Mouse (Mus musculus): ENCODE data around the gene Tgm2. TPM values are rescaled to one million over a fixed set of nuclear protein-coding genes. Genes with fewer than 3 reads are reported as not detected.
A peak's percentile ranks its signal among the peaks of the same experiment; 100 is the strongest.

Tgm2 gene
- 11.8 and 12.3 TPM in 2 replicates for polyA plus RNA-seq (2016; fragmentation: Nextera tagmentation; extraction: Ambion mirVana)

DNA sequence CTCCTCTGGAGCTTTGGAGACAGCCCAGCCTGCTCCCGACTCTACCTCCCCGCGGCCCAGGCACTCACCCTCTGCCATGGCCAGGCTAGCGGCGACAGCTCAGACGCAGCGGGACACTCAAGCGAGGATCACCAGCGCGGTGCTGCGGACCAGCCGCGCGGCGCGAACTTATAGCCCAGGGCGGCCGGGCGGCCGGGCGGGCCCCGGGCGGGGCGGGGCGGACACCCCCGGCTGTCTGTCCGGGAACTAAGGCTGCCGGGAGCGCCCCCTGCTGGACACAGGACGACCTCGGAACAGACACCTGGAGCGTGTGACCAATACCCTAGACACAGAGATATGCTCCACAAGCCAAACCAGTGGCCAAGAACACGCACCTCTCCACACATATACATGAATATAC lies at the start of gene Tgm2:
Gene Tgm2, minus strand, starts transcription at position 214 of the 400 bp plus-strand sequence.
- ATAC-seq (ENCODE audit: low FRiP score, low read depth): 0 out of 2 replicates have a peak, but pooled peaks have one; percentile 38
- WGBS: 1% methylated on average over 33 of the region's 33 CpGs

DNA sequence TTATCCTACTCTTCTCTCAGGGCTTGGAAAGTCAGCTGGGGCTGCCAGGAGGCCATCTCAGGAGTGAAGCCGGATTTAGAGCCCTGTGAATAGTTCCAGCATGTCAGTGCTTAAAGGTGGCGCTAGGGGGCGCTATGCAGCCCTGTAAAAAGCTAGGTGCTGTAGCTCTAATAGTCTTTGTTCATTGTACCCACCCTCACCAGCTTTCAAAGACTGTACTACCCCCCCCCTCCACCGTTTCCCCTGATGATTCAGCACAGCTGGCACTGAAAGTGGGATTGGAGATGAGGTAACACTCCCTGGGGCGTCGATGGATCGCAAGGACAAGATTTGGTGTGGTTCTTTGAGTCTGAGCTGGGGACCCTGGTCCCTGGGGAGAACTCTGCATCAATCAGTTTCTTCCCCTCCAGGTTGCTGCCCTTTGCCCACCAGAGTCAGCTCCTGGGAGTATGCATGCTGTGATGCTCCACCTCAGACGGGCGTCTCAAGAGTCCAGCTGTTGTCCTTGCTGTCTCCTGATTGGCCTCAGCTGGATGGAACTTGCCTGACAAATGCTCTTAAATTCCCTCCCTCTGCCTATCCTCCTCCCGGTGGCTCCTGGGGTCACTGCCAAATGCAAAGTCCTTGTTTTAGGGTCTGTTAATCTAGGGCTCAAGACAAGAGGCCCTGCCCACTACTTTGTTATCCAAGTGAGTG lies 48.9 kb upstream of the Tgm2 start:
- H3K4me1 ChIP-seq: peaks cover 20% of the 10 kb centered on the region
- 12% methylated on average over 10 of the region's 10 CpGs for WGBS
- no peak overlapping the region for H3K27ac ChIP-seq
- H3K36me3 ChIP-seq: no peaks in the 10 kb centered on the region; the same call in 1 of the 2 replicates
- H3K9me3 ChIP-seq: no peaks in the 10 kb centered on the region
- H3K4me3 ChIP-seq: no peak overlapping the region
- peak; percentile 41; the same call in 1 of the 2 replicates for ATAC-seq (ENCODE audit: low FRiP score, low read depth)
- H3K4me2 ChIP-seq (replicated peaks): no peak overlapping the region
- H3K9ac ChIP-seq: no peak overlapping the region
- no peaks in the 10 kb centered on the region for H3K27me3 ChIP-seq (replicated peaks)

More for the DNA sequence above, at the start of gene Tgm2:
- no peak within 1 kb of the TSS for H3K9ac ChIP-seq
- H3K36me3 ChIP-seq: 0 out of 2 replicates have a peak, but pooled peaks cover 4% of the 10 kb centered on the region
- peaks cover 22% of the 10 kb centered on the region for H3K4me1 ChIP-seq
- H3K9me3 ChIP-seq: 0 out of 2 replicates have a peak, but pooled peaks cover 4% of the 10 kb centered on the region
- 0 out of 2 replicates have a peak, but pooled peaks cover 6% of the 10 kb centered on the region for H3K27me3 ChIP-seq (replicated peaks)
- peak within 1 kb of the TSS; percentile 31 for H3K4me3 ChIP-seq
- no peak within 1 kb of the TSS for H3K27ac ChIP-seq
- peak within 1 kb of the TSS; percentile 64 for H3K4me2 ChIP-seq (replicated peaks)

DNA sequence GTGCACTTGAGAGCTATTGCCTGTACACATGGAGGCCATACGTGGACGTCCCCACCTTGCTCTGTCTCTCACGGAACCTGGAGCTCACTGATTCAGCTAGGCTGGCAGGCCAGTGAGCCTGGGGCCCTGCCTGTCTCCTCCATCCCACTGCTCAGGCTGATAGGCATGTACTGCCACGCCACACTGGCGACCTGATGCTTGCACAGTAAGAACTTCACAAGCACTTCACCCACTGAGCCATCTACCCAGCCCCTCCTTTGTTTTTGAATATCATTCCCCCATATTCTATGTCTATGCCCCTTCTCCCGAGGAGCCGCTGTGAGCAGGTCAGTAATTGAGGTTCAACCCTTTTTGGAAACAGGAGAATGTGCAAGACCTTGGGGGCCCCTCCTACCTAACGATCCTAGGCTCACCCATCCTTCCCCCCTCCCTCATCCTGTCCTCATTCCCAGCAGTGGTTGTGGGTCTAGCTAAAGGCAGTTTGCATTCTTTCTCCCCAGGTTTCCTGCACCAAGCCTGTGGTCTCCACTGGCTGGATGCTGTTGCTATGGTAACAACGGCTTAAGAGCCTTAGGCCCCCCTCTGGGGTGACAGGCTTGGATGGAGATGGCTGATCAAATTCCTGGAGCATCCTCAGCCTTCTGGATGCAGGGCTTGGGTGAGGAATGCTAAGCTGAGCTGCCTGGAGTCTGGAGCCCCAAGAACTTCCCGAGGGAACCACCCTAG lies 47.5 kb upstream of the Tgm2 start:
- H3K4me2 ChIP-seq (replicated peaks): no peak overlapping the region
- H3K27ac ChIP-seq: no peak overlapping the region
- no peak for ATAC-seq (ENCODE audit: low FRiP score, low read depth)
- no peaks in the 10 kb centered on the region for H3K27me3 ChIP-seq (replicated peaks)
- 37% methylated on average over 10 of the region's 10 CpGs for WGBS
- H3K36me3 ChIP-seq: no peaks in the 10 kb centered on the region
- peaks cover 26% of the 10 kb centered on the region for H3K4me1 ChIP-seq
- no peak overlapping the region for H3K4me3 ChIP-seq
- H3K9me3 ChIP-seq: no peaks in the 10 kb centered on the region
- H3K9ac ChIP-seq: no peak overlapping the region

DNA sequence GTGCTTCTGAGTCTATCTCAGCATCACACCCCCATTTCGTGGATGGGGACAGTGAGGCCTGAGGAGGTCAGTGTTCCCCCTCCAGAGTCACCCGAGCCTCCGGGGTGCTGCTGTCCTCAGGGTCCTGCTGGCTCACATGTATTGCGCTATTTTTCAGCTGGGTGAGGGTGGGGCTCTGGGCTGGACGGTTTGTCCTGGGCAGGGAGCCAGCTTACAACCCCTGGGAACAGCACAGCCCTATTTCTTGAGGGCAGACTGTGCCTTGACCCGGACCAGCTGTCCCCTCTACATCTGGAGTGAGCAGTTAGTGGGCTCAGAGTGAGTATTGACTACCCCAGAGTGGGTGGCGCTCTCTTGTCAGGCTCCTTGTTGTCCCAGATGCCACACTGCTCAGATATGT lies 44.9 kb upstream of the Tgm2 start:
- Histone ChIP-seq H3K4me1 (peaks cover 26% of the 10 kb centered on the region), H3K9me3 (no peaks in the 10 kb centered on the region), H3K36me3 (no peaks in the 10 kb centered on the region), H3K4me2 (replicated peaks) (no peak overlapping the region), H3K27me3 (replicated peaks) (no peaks in the 10 kb centered on the region), H3K27ac (no peak overlapping the region), H3K4me3 (no peak overlapping the region), H3K9ac (no peak overlapping the region)
- ATAC-seq (ENCODE audit: low FRiP score, low read depth): no peak
- WGBS: 70% methylated on average over 7 of the region's 7 CpGs

DNA sequence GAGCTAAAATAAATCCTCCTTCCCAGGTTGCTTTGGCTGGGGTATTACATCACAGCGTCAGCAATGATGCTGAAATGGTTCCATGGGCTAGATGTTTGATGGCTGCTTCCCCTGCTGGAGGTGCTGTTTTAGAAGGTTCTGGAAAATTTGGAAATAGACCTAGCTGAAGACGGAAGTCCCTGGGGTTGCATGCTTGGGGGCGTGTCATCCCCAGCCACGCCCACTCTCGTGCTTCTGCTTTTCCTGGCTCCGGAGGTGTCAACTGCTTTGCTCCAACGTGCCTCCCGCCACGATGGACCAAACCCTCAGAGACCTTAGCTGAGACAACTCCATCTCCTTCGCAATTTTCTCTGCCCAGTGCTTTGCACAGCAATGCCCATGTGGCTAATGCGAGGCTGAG lies 43.2 kb upstream of the Tgm2 start:
- no peak for ATAC-seq (ENCODE audit: low FRiP score, low read depth)
- Histone ChIP-seq H3K4me2 (replicated peaks) (no peak overlapping the region), H3K27ac (no peak overlapping the region), H3K36me3 (no peaks in the 10 kb centered on the region), H3K27me3 (replicated peaks) (no peaks in the 10 kb centered on the region), H3K4me3 (no peak overlapping the region), H3K9me3 (no peaks in the 10 kb centered on the region), H3K9ac (no peak overlapping the region), H3K4me1 (peaks cover 16% of the 10 kb centered on the region)
- WGBS: 78% methylated on average over 11 of the region's 11 CpGs

DNA sequence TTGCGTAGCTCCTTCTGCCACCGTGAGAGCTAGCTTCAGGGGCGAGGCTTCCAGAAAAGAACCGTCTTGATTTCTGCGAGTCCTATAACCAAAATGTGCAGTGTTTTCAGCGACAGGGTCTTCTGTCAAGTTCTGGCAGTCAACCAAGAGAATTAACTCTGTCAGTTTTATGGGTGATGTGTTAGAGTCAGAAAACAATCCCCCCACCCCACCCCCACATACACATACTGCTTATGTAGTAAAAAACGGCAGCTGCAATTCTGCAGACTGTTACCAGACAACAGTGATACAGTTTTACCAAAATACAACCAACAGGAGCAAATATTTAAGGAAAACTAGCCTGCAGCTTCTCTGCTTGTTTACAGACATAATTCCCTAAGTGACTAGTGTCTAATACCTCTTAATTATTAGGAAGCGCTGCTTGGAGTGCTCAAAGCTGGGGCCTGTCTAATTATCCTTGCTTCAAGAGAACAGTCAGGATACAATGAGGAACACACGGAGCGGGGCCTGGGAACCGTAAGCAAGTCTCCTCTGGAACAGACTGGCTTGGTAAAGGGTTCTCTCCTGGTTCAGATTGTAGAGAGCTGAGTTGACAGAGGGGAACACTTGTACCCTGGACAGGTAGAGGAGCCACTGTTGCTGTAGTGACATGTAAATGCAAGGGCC lies 40.1 kb upstream of the Tgm2 start:
- no peak overlapping the region for H3K9ac ChIP-seq
- H3K4me3 ChIP-seq: no peak overlapping the region
- 71% methylated on average over 11 of the region's 11 CpGs for WGBS
- no peaks in the 10 kb centered on the region for H3K27me3 ChIP-seq (replicated peaks)
- no peak for ATAC-seq (ENCODE audit: low FRiP score, low read depth)
- H3K9me3 ChIP-seq: no peaks in the 10 kb centered on the region
- H3K36me3 ChIP-seq: no peaks in the 10 kb centered on the region
- peaks cover 16% of the 10 kb centered on the region for H3K4me1 ChIP-seq
- H3K27ac ChIP-seq: no peak overlapping the region
- no peak overlapping the region for H3K4me2 ChIP-seq (replicated peaks)

DNA sequence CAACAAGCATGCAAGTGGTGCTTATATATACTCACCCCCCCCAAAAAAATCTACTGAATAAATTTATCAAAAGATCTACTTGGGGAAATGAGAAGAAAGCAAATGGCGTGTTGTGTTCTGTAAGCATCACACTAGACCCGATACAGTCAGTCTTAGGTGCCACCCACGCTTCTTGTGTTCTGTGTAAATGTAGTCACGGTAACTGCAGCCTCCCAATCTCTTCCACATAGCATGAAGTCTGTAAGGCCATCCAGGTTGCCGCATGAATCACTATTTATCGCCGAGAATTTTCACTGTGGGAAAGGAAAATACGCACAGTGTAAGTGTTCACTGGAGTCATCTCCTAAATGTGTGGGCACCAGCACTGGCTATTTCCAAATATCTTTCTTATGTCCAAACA lies 37.0 kb upstream of the Tgm2 start:
- 87% methylated on average over 8 of the region's 8 CpGs for WGBS
- ATAC-seq (ENCODE audit: low FRiP score, low read depth): no peak
- Histone ChIP-seq H3K27me3 (replicated peaks) (no peaks in the 10 kb centered on the region), H3K9ac (no peak overlapping the region), H3K4me2 (replicated peaks) (no peak overlapping the region), H3K4me1 (peaks cover 27% of the 10 kb centered on the region), H3K36me3 (no peaks in the 10 kb centered on the region), H3K27ac (no peak overlapping the region), H3K4me3 (no peak overlapping the region), H3K9me3 (no peaks in the 10 kb centered on the region)

DNA sequence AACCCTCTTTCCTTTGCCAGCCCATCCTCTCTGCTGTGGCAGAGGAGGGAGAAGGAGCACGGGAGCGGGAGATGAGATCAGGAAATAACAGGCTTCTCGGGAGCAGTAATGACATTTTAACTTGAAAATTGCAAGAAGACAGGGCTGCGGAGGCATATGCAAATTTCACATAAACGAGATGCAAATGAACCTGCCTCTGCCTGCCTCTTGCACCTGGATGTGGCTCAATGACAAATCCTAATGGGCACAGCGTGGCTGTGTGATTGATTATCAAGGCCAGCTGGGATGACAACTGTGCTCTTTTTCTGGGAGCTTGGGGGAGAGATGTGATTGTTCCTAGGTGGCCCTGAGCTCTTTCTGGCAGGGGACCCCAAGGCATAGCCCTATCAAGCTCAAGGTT lies 35.7 kb upstream of the Tgm2 start:
- H3K27ac ChIP-seq: peak overlapping the region; percentile 6; the same call in 1 of the 2 replicates
- WGBS: 42% methylated on average over 6 of the region's 6 CpGs
- H3K4me2 ChIP-seq (replicated peaks): 0 out of 2 replicates have a peak overlapping the region, but pooled peaks have one; percentile 4
- no peaks in the 10 kb centered on the region for H3K27me3 ChIP-seq (replicated peaks)
- H3K4me1 ChIP-seq: peaks cover 34% of the 10 kb centered on the region
- no peak for ATAC-seq (ENCODE audit: low FRiP score, low read depth)
- H3K9me3 ChIP-seq: no peaks in the 10 kb centered on the region
- H3K9ac ChIP-seq: no peak overlapping the region
- H3K4me3 ChIP-seq: no peak overlapping the region
- H3K36me3 ChIP-seq: no peaks in the 10 kb centered on the region

DNA sequence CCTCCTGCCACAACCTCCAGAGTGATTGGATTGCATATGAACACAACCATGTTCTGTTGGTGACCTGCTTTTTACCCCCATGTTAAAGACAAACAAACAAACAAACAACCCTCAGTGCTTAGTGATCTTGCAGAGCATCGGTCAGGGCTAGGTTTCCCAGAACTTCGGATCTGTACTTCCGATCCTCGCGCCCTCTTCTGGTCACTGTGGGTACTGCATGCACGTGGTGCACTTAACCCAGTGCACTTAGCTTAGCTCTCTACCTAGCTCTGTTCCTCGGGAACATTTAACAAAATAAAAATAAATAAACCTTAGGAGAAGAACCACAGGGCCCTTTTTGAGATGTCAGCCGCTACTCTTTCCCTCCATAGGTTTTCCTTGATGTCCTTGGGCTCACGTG lies 34.6 kb upstream of the Tgm2 start:
- Histone ChIP-seq H3K4me1 (peaks cover 34% of the 10 kb centered on the region), H3K9ac (no peak overlapping the region), H3K4me2 (replicated peaks) (no peak overlapping the region), H3K9me3 (no peaks in the 10 kb centered on the region), H3K4me3 (no peak overlapping the region), H3K27me3 (replicated peaks) (no peaks in the 10 kb centered on the region), H3K36me3 (no peaks in the 10 kb centered on the region), H3K27ac (no peak overlapping the region)
- 46% methylated on average over 9 of the region's 9 CpGs for WGBS
- no peak for ATAC-seq (ENCODE audit: low FRiP score, low read depth)

DNA sequence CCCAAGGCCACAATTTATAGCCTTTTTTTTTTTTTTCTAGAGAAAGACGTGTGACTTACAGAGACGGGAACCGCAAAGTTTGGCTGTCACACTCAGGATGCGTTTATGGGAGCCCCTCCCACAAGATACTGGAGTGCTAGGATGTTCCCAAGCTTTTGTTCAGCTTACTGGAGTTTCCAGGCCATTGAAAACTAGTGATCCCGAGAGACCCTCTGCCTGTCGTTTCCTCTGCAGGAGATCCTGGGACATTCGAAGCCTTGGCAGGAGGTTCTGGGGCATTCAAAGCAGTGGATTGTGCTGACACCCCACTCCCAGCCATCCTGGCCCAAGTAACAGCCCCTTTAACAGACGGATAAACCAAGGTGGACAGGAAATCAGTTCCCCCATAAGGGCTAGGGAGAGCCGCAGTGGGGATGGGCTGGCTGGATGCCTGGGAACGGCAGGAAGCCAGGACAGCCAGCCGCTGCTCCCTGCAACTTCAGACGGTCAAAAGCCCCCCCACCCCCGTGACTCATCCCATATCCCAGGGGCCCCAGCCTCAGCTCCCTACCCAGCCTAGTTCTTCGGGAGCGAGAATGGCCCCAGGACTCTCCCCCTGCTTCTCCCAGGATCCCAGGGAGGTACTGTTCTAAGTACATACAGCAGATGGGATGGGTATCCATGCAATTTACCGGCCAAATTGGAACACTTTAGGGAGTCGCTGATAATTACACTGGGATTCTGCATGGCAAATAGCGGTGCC lies 33.3 kb upstream of the Tgm2 start:
- no peaks in the 10 kb centered on the region for H3K27me3 ChIP-seq (replicated peaks)
- no peaks in the 10 kb centered on the region for H3K9me3 ChIP-seq
- H3K4me2 ChIP-seq (replicated peaks): peak overlapping the region; percentile 54
- H3K4me1 ChIP-seq: peaks cover 34% of the 10 kb centered on the region
- H3K4me3 ChIP-seq: peak overlapping the region; percentile 20; the same call in 1 of the 2 replicates
- no peak; the same call in 1 of the 2 replicates for ATAC-seq (ENCODE audit: low FRiP score, low read depth)
- WGBS: 19% methylated on average over 18 of the region's 18 CpGs
- no peak overlapping the region for H3K27ac ChIP-seq
- 0 out of 2 replicates have a peak overlapping the region, but pooled peaks have one; percentile 31 for H3K9ac ChIP-seq
- H3K36me3 ChIP-seq: no peaks in the 10 kb centered on the region

DNA sequence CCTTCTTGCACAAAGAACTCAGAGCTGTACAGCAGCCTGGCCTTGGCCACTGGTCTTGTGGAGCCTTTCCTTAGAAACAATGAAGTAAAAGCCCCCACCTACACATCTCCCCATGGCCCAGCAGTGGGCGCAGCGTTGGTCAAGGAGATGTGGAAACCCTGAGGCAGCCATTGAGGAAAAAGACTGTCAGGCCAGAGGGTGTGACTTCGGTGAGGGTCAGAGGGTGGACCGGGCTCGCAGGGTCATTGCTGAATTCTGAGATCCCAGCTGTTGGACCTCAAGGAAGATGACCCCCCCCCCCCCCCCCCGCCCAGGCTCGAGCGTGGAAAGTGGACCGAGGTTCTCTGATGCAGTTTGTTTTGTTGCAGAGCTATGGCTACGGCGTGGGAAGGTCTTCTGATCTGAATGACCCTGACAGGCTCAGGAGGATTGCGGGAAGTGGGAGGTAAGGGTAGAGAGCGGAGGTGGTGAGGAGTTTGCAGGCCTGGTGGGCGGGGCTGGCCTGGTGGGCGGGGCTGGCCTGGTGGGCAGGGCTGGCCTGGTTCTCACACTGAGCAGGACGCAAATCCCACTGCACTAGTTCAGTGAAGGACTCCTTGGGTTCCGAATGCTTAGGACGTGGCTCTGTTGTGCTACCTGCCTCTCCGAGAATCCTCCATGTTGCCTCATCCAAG lies 32.6 kb upstream of the Tgm2 start:
- peak overlapping the region; percentile 54 for H3K4me2 ChIP-seq (replicated peaks)
- no peaks in the 10 kb centered on the region for H3K36me3 ChIP-seq
- peak overlapping the region; percentile 20; the same call in 1 of the 2 replicates for H3K4me3 ChIP-seq
- 11% methylated on average over 19 of the region's 19 CpGs for WGBS
- peak; percentile 70; the same call in 1 of the 2 replicates for ATAC-seq (ENCODE audit: low FRiP score, low read depth)
- no peaks in the 10 kb centered on the region for H3K9me3 ChIP-seq
- no peak overlapping the region for H3K27ac ChIP-seq
- H3K27me3 ChIP-seq (replicated peaks): no peaks in the 10 kb centered on the region
- H3K9ac ChIP-seq: 0 out of 2 replicates have a peak overlapping the region, but pooled peaks have one; percentile 31
- peaks cover 34% of the 10 kb centered on the region for H3K4me1 ChIP-seq

Measured in neural tube, embryonic 12.5 days (tissue).